Mouse (Mus musculus) midbrain, embryonic 13.5 days (tissue): ENCODE results near the gene AC134908.4. TPM values are rescaled to one million over a fixed set of nuclear protein-coding genes. Genes with fewer than 3 reads are reported as not detected.

ENCODE experiments used
- ATAC-seq: fragments of 200-750 bp; cut with Nextera tagmentation; 2 replicates; pipeline ENCODE4 v1.8.0; 2017; ENCODE audit warnings: mild to moderate bottlenecking, moderate TSS enrichment, moderate library complexity
- H3K27ac ChIP-seq: fragments of 300-500 bp; sonication (generic); 2 replicates; pipeline ENCODE4 v1.5.1; 2015; ENCODE audit warnings: inconsistent platforms, mild to moderate bottlenecking, moderate library complexity
- H3K27me3 ChIP-seq: fragments of 300-500 bp; sonication (generic); 2 replicates; pipeline ENCODE4 v1.6.1; 2015; ENCODE audit warnings: mild to moderate bottlenecking, inconsistent platforms
- H3K36me3 ChIP-seq: fragments of 300-500 bp; sonication (generic); 2 replicates; pipeline ENCODE4 v1.6.1; 2015; ENCODE audit warnings: mild to moderate bottlenecking, inconsistent platforms
- H3K4me1 ChIP-seq: fragments of 300-500 bp; sonication (generic); replicated peaks from 2 replicates; pipeline ENCODE4 v1.6.1; 2015; ENCODE audit warnings: inconsistent platforms
- H3K4me2 ChIP-seq: fragments of 300-500 bp; sonication (generic); replicated peaks from 2 replicates; pipeline ENCODE4 v1.6.1; 2015; ENCODE audit warnings: moderate library complexity, mild to moderate bottlenecking, inconsistent platforms
- H3K4me3 ChIP-seq: fragments of 300-500 bp; sonication (generic); replicated peaks from 2 replicates; pipeline ENCODE4 v1.5.1; 2015; ENCODE audit warnings: mild to moderate bottlenecking, inconsistent platforms
- H3K9ac ChIP-seq: fragments of 300-500 bp; sonication (generic); replicated peaks from 2 replicates; pipeline ENCODE4 v1.6.1; 2015; ENCODE audit warnings: mild to moderate bottlenecking, inconsistent platforms
- H3K9me3 ChIP-seq: fragments of 300-500 bp; sonication (generic); 2 replicates; pipeline ENCODE4 v1.6.1; 2016; ENCODE audit warnings: mild to moderate bottlenecking, inconsistent platforms
- WGBS: fragments of 180-500 bp; shearing (Covaris S2); methylation state at CpG from one replicate; pipeline ENCODE4 v1.1.7; 2015; 5-methylcytosine and 5-hydroxymethylcytosine counted together
- polyA plus RNA-seq: library from polyadenylated mRNA; unstranded; fragments of >200 nt; fragmentation: Nextera tagmentation; extraction: Ambion mirVana; gene quantifications from 2 replicates; pipeline ENCODE4 v1.2.1, GENCODE M21; 2015

The AC134908.4 gene
- polyA plus RNA-seq, 1 experiment from 2014 or later = not detected

- Histone ChIP-seq H3K4me1 (peaks cover 59% of the 10 kb centered on the region), H3K9me3 (no peaks in the 10 kb centered on the region), H3K36me3 (peaks cover 46% of the 10 kb centered on the region), H3K27ac (peak overlapping the region; percentile 80), H3K4me3 (peak overlapping the region; percentile 44), H3K27me3 (no peaks in the 10 kb centered on the region), H3K4me2 (peak overlapping the region; percentile 98), H3K9ac (peak overlapping the region; percentile 78)
- no peak for ATAC-seq
- 21% methylated on average over 23 of the region's 23 CpGs for WGBS
Observed at GRCm38 (mm10) chr17:25836397-25837075, 41.1 kb upstream of the AC134908.4 start.

GRCm38 (mm10) chr17:25835816-25836215 is 40.4 kb upstream of the AC134908.4 start:
- Histone ChIP-seq H3K4me1 (peaks cover 66% of the 10 kb centered on the region), H3K4me2 (peak overlapping the region; percentile 98), H3K9ac (no peak overlapping the region; the same call in 1 of the 2 replicates), H3K27me3 (no peaks in the 10 kb centered on the region), H3K9me3 (no peaks in the 10 kb centered on the region), H3K4me3 (peak overlapping the region; percentile 88; the same call in 1 of the 2 replicates), H3K27ac (peak overlapping the region; percentile 80; the same call in 1 of the 2 replicates), H3K36me3 (peaks cover 46% of the 10 kb centered on the region)
- no peak for ATAC-seq
- 92% methylated on average over 16 of the region's 16 CpGs for WGBS

- H3K27me3 ChIP-seq = no peaks in the 10 kb centered on the region
- peak overlapping the region; percentile 98; the same call in 1 of the 2 replicates for H3K4me2 ChIP-seq
- H3K27ac ChIP-seq = no peak overlapping the region
- H3K9me3 ChIP-seq = no peaks in the 10 kb centered on the region
- peaks cover 46% of the 10 kb centered on the region for H3K36me3 ChIP-seq
- no peak for ATAC-seq
- H3K9ac ChIP-seq = peak overlapping the region; percentile 91; the same call in 1 of the 2 replicates
- peaks cover 72% of the 10 kb centered on the region for H3K4me1 ChIP-seq
- 0 out of 2 replicates have a peak overlapping the region, but pooled peaks have one; percentile 88 for H3K4me3 ChIP-seq
- WGBS = 98% methylated on average over 7 of the region's 7 CpGs
Observed at GRCm38 (mm10) chr17:25835301-25835700, 39.8 kb upstream of the AC134908.4 start.

GRCm38 (mm10) chr17:25834595-25835222 is 39.2 kb upstream of the AC134908.4 start:
- WGBS = 89% methylated on average over 12 of the region's 12 CpGs

GRCm38 (mm10) chr17:25833961-25834594 is 38.6 kb upstream of the AC134908.4 start:
- Histone ChIP-seq H3K4me3 (peak overlapping the region; percentile 88), H3K4me2 (peak overlapping the region; percentile 98), H3K9me3 (no peaks in the 10 kb centered on the region), H3K27me3 (no peaks in the 10 kb centered on the region), H3K36me3 (peaks cover 42% of the 10 kb centered on the region), H3K9ac (peak overlapping the region; percentile 91), H3K4me1 (peaks cover 82% of the 10 kb centered on the region), H3K27ac (peak overlapping the region; percentile 95)
- no peak for ATAC-seq
- WGBS = 57% methylated on average over 6 of the region's 6 CpGs

More at GRCm38 (mm10) chr17:25834595-25835222, 39.2 kb upstream of the AC134908.4 start:
- H3K27ac ChIP-seq = peak overlapping the region; percentile 95; the same call in 1 of the 2 replicates
- H3K4me3 ChIP-seq = peak overlapping the region; percentile 88
- no peaks in the 10 kb centered on the region for H3K27me3 ChIP-seq
- peaks cover 46% of the 10 kb centered on the region for H3K36me3 ChIP-seq
- peak overlapping the region; percentile 91 for H3K9ac ChIP-seq
- no peak for ATAC-seq
- peaks cover 77% of the 10 kb centered on the region for H3K4me1 ChIP-seq
- no peaks in the 10 kb centered on the region for H3K9me3 ChIP-seq
- H3K4me2 ChIP-seq = peak overlapping the region; percentile 98

GRCm38 (mm10) chr17:25833291-25833663 is 37.8 kb upstream of the AC134908.4 start, which contains the start of gene Stub1:
Stub1 (minus strand) TSS chr17:25833404.
- no peak for ATAC-seq

GRCm38 (mm10) chr17:25832436-25833290 is 37.2 kb upstream of the AC134908.4 start:
- peak overlapping the region; percentile 88 for H3K4me3 ChIP-seq
- H3K4me2 ChIP-seq = peak overlapping the region; percentile 98
- H3K4me1 ChIP-seq = peaks cover 83% of the 10 kb centered on the region
- H3K9me3 ChIP-seq = no peaks in the 10 kb centered on the region
- under 1% methylated on average over 73 of the region's 77 CpGs for WGBS
- ATAC-seq = peak; percentile 89
- H3K27ac ChIP-seq = peak overlapping the region; percentile 95
- peak overlapping the region; percentile 91 for H3K9ac ChIP-seq
- no peaks in the 10 kb centered on the region for H3K27me3 ChIP-seq
- H3K36me3 ChIP-seq = peaks cover 38% of the 10 kb centered on the region

More at GRCm38 (mm10) chr17:25833291-25833663, 37.8 kb upstream of the AC134908.4 start, which contains the start of gene Stub1:
- peaks cover 83% of the 10 kb centered on the region for H3K4me1 ChIP-seq
- H3K9ac ChIP-seq = peak within 1 kb of the TSS; percentile 91
- no peaks in the 10 kb centered on the region for H3K9me3 ChIP-seq
- H3K27me3 ChIP-seq = no peaks in the 10 kb centered on the region
- H3K27ac ChIP-seq = peak within 1 kb of the TSS; percentile 95
- H3K36me3 ChIP-seq = peaks cover 38% of the 10 kb centered on the region
- H3K4me3 ChIP-seq = peak within 1 kb of the TSS; percentile 88
- peak within 1 kb of the TSS; percentile 98 for H3K4me2 ChIP-seq
- under 1% methylated on average over 24 of the region's 24 CpGs for WGBS

GRCm38 (mm10) chr17:25831451-25832281 is 36.2 kb upstream of the AC134908.4 start:
- no peaks in the 10 kb centered on the region for H3K27me3 ChIP-seq
- H3K4me2 ChIP-seq = peak overlapping the region; percentile 98
- peak overlapping the region; percentile 88 for H3K4me3 ChIP-seq
- peaks cover 48% of the 10 kb centered on the region for H3K36me3 ChIP-seq
- H3K4me1 ChIP-seq = peaks cover 83% of the 10 kb centered on the region
- no peaks in the 10 kb centered on the region for H3K9me3 ChIP-seq
- WGBS = 65% methylated on average over 21 of the region's 21 CpGs
- H3K9ac ChIP-seq = peak overlapping the region; percentile 91
- H3K27ac ChIP-seq = peak overlapping the region; percentile 95; the same call in 1 of the 2 replicates
- no peak for ATAC-seq

GRCm38 (mm10) chr17:25830806-25831431 is 35.5 kb upstream of the AC134908.4 start:
- H3K9ac ChIP-seq = peak overlapping the region; percentile 91; the same call in 1 of the 2 replicates
- H3K4me1 ChIP-seq = peaks cover 83% of the 10 kb centered on the region
- no peaks in the 10 kb centered on the region for H3K27me3 ChIP-seq
- ATAC-seq = no peak
- peak overlapping the region; percentile 53 for H3K4me3 ChIP-seq
- H3K4me2 ChIP-seq = peak overlapping the region; percentile 98
- no peak overlapping the region for H3K27ac ChIP-seq
- 87% methylated on average over 14 of the region's 14 CpGs for WGBS
- peaks cover 55% of the 10 kb centered on the region for H3K36me3 ChIP-seq
- no peaks in the 10 kb centered on the region for H3K9me3 ChIP-seq

GRCm38 (mm10) chr17:25830200-25830753 is 34.8 kb upstream of the AC134908.4 start:
- Histone ChIP-seq H3K4me2 (peak overlapping the region; percentile 98), H3K27ac (no peak overlapping the region), H3K4me3 (peak overlapping the region; percentile 53), H3K27me3 (no peaks in the 10 kb centered on the region), H3K4me1 (peaks cover 82% of the 10 kb centered on the region), H3K9me3 (no peaks in the 10 kb centered on the region), H3K9ac (no peak overlapping the region), H3K36me3 (peaks cover 58% of the 10 kb centered on the region)
- WGBS = 88% methylated on average over 4 of the region's 4 CpGs
- ATAC-seq = no peak
